Mouse (Mus musculus) testis, adult 2 months (tissue): ENCODE data around the gene Ntn4. TPM values are rescaled to one million over a fixed set of nuclear protein-coding genes. Genes with fewer than 3 reads are reported as not detected.
A peak's percentile ranks its signal among the peaks of the same experiment; 100 is the strongest.

Experiments used
- H3K27ac ChIP-seq: fragments of 200-500 bp; 2 replicates; pipeline ENCODE4 v1.5.1; 2012; ENCODE audit warnings: low read depth, low read length; ENCODE audit not compliant: control insufficient read depth, insufficient read depth
- H3K27me3 ChIP-seq: fragments of 200-500 bp; 2 replicates; pipeline ENCODE4 v1.6.1; 2012; ENCODE audit warnings: mild to moderate bottlenecking, low read length, moderate library complexity; ENCODE audit not compliant: control insufficient read depth, insufficient read depth
- H3K36me3 ChIP-seq: fragments of 200-500 bp; 2 replicates; pipeline ENCODE4 v1.6.1; 2012; ENCODE audit warnings: mild to moderate bottlenecking, low read length; ENCODE audit not compliant: control insufficient read depth, insufficient read depth
- H3K4me1 ChIP-seq: fragments of 200-500 bp; 2 replicates; pipeline ENCODE4 v1.6.1; 2012; ENCODE audit warnings: low read length; ENCODE audit not compliant: control insufficient read depth, insufficient read depth
- H3K4me3 ChIP-seq: fragments of 200-500 bp; 2 replicates; pipeline ENCODE4 v1.5.1; 2012; ENCODE audit warnings: low read depth, mild to moderate bottlenecking, low read length, moderate library complexity, mixed read lengths; ENCODE audit not compliant: control insufficient read depth
- CTCF ChIP-seq: fragments of 200-500 bp; IDR thresholded peaks from 2 replicates; pipeline ENCODE4 v1.5.1; 2012; ENCODE audit warnings: low read depth, mild to moderate bottlenecking, inconsistent platforms, low read length, moderate library complexity; ENCODE audit not compliant: control insufficient read depth, insufficient read depth, insufficient replicate concordance
- POLR2A ChIP-seq: fragments of 200-500 bp; IDR thresholded peaks from 2 replicates; pipeline ENCODE4 v1.6.1; 2012; ENCODE audit warnings: low read depth, mild to moderate bottlenecking, inconsistent platforms, low read length, moderate library complexity; ENCODE audit not compliant: control insufficient read depth
- polyA plus RNA-seq: library from polyadenylated mRNA; depleted of rRNA; stranded (reverse); fragments of >200 nt; gene quantifications from 2 replicates; pipeline ENCODE4 v1.2.3, GENCODE M21; 2012; rRNA removed

Ntn4 gene
- polyA plus RNA-seq, 1 experiment, result 3.2 TPM

- H3K4me1 ChIP-seq, result no peaks in the 10 kb centered on the region
- no peaks in the 10 kb centered on the region for H3K27me3 ChIP-seq
- no peaks in the 10 kb centered on the region for H3K36me3 ChIP-seq
- H3K27ac ChIP-seq, result no peak overlapping the region
- H3K4me3 ChIP-seq, result no peak overlapping the region
- TF ChIP-seq POLR2A (no peak), CTCF (no peak)
Observed at GRCm38 (mm10) chr10:93776731-93777151, 136.3 kb downstream of the Ntn4 start.

- Histone ChIP-seq H3K36me3 (no peaks in the 10 kb centered on the region), H3K27me3 (no peaks in the 10 kb centered on the region), H3K4me3 (no peak overlapping the region), H3K4me1 (no peaks in the 10 kb centered on the region), H3K27ac (no peak overlapping the region)
- TF ChIP-seq CTCF, result peak; percentile 50; the same call in 1 of the 2 replicates
- no peak for TF ChIP-seq POLR2A
Observed at GRCm38 (mm10) chr10:93777372-93777771, 136.9 kb downstream of the Ntn4 start.

- Histone ChIP-seq H3K4me1 (no peaks in the 10 kb centered on the region), H3K36me3 (no peaks in the 10 kb centered on the region), H3K4me3 (no peak overlapping the region), H3K27ac (no peak overlapping the region), H3K27me3 (no peaks in the 10 kb centered on the region)
- TF ChIP-seq CTCF (no peak), POLR2A (no peak)
Observed at GRCm38 (mm10) chr10:93783216-93784013, 142.9 kb downstream of the Ntn4 start.

Other genes with a start within 250 kb of the Ntn4 start
- 15.6 and 16.8 TPM in 2 replicates for gene Lta4h, start 187.3 kb upstream of the Ntn4 start, polyA plus RNA-seq
- 1.3 and 1.6 TPM in 2 replicates for gene Hal, start 151.9 kb upstream of the Ntn4 start, polyA plus RNA-seq
- gene Amdhd1, start 100.6 kb upstream of the Ntn4 start, polyA plus RNA-seq, result 0.07 TPM in 1 of 2 replicates, not detected in the other
- gene Ccdc38, start 100.0 kb upstream of the Ntn4 start, polyA plus RNA-seq, result 125 and 137 TPM in 2 replicates
- gene Snrpf, start 51.0 kb upstream of the Ntn4 start, polyA plus RNA-seq, result 65.2 and 67.0 TPM in 2 replicates
- gene Usp44, start 190.9 kb downstream of the Ntn4 start, polyA plus RNA-seq, result 121 and 122 TPM in 2 replicates